ENCODE assay signal across 10 mouse cellular contexts in genomic region chr2:102118988-102119460, GRCm38 (mm10).
DNase-seq lines count a peak whose midpoint lies in the region; ATAC-seq lines count a peak whose summit lies in the region.
"Had no signal": no experiment of that assay in that cellular context is flagged by ENCODE, and none has a peak within 500 bp of the region (broad histone marks: within the 10 kb centered on the region; RNA-seq: fewer than 3 reads in every experiment).

No protein-coding gene starts in this region.

- ATAC-seq in neural tube, embryonic 13.5 days (ENCODE audit: low read depth), result no peak
- ATAC-seq in monocyte, adult 5-6 weeks (replicated peaks; ENCODE audit: insufficient number of reproducible peaks, low FRiP score, low TSS enrichment, poor library complexity, severe bottlenecking), result no peak

- DNase-seq in kidney, postnatal 10 days, result peak; percentile 39
- no peak for DNase-seq in kidney, postnatal 14 days
- peak; percentile 36 for DNase-seq in embryo, embryonic 10.5 days (ENCODE audit: low spot score)
- DNase-seq in gastrocnemius, postnatal 25 days, result peak; percentile 73
- DNase-seq in kidney, adult 9 months, result no peak
- DNase-seq in layer of hippocampus, postnatal 10 days (ENCODE audit: low spot score in 2 of 2), result no peak
- DNase-seq: cerebellum, adult 11 months had no signal

- WGBS in neural tube, embryonic 13.5 days, result 31% methylated on average over 15 of the region's 15 CpGs

- peak overlapping the region; percentile 59; the same call in 1 of the 2 replicates for H3K27ac ChIP-seq in neural tube, embryonic 13.5 days (replicated peaks)
- H3K27ac ChIP-seq: macrophage had no signal

- no peaks in the 10 kb centered on the region for H3K27me3 ChIP-seq in neural tube, embryonic 13.5 days

- H3K4me1 ChIP-seq in neural tube, embryonic 13.5 days (replicated peaks), result peaks cover 63% of the 10 kb centered on the region

- H3K9ac ChIP-seq in neural tube, embryonic 13.5 days, result no peak overlapping the region

- no peaks in the 10 kb centered on the region for H3K36me3 ChIP-seq in neural tube, embryonic 13.5 days

- no peak overlapping the region for H3K4me3 ChIP-seq in neural tube, embryonic 13.5 days

- H3K9me3 ChIP-seq in neural tube, embryonic 13.5 days, result no peaks in the 10 kb centered on the region

- no peak overlapping the region for H3K4me2 ChIP-seq in neural tube, embryonic 13.5 days

Comparison
In these comparisons a context has a peak if more than half of its experiments do, and no peak if none do; other contexts are left out.
1. DNase-seq: peak in kidney, postnatal 10 days (single experiment), embryo, embryonic 10.5 days (single experiment) and gastrocnemius, postnatal 25 days (single experiment); none in kidney, postnatal 14 days (single experiment), kidney, adult 9 months (single experiment) and layer of hippocampus, postnatal 10 days (0 of 2).